Mouse (Mus musculus): ENCODE results near the gene Cbr4.

The Cbr4 gene

GRCm38 (mm10) chr8:61487597-61488156 lies at the start of gene Cbr4:
Gene Cbr4, plus strand, starts transcription at chr8:61487734.
- peak; percentile 85 for DNase-seq

GRCm38 (mm10) chr8:61442988-61443387 lies 44.5 kb upstream of the Cbr4 start:
- no peak for DNase-seq

- no peak for DNase-seq
Observed at GRCm38 (mm10) chr8:61444358-61444757, 43.2 kb upstream of the Cbr4 start.

- DNase-seq = no peak
Observed at GRCm38 (mm10) chr8:61446329-61446728, 41.2 kb upstream of the Cbr4 start.

GRCm38 (mm10) chr8:61448100-61448499 lies 39.4 kb upstream of the Cbr4 start:
- no peak for DNase-seq

- no peak for DNase-seq
Observed at GRCm38 (mm10) chr8:61448881-61449280, 38.7 kb upstream of the Cbr4 start.

GRCm38 (mm10) chr8:61450916-61451575 lies 36.5 kb upstream of the Cbr4 start:
- DNase-seq = no peak

- no peak for DNase-seq
Observed at GRCm38 (mm10) chr8:61451721-61452337, 35.7 kb upstream of the Cbr4 start.

- no peak for DNase-seq
Observed at GRCm38 (mm10) chr8:61459763-61460162, 27.8 kb upstream of the Cbr4 start.

GRCm38 (mm10) chr8:61462221-61462620 lies 25.3 kb upstream of the Cbr4 start:
- no peak for DNase-seq

- DNase-seq = no peak
Observed at GRCm38 (mm10) chr8:61464393-61464792, 23.1 kb upstream of the Cbr4 start.

GRCm38 (mm10) chr8:61466696-61467552 lies 20.6 kb upstream of the Cbr4 start:
- DNase-seq = no peak

GRCm38 (mm10) chr8:61467553-61467815 lies 20.1 kb upstream of the Cbr4 start:
- no peak for DNase-seq

- DNase-seq = no peak
Observed at GRCm38 (mm10) chr8:61470213-61470612, 17.3 kb upstream of the Cbr4 start.

GRCm38 (mm10) chr8:61475251-61475673 lies 12.3 kb upstream of the Cbr4 start:
- DNase-seq = no peak

- DNase-seq = no peak
Observed at GRCm38 (mm10) chr8:61476160-61476559, 11.4 kb upstream of the Cbr4 start.

- DNase-seq = no peak
Observed at GRCm38 (mm10) chr8:61478150-61478549, 9.4 kb upstream of the Cbr4 start.

GRCm38 (mm10) chr8:61478793-61479192 lies 8.7 kb upstream of the Cbr4 start:
- DNase-seq = no peak

- DNase-seq = no peak
Observed at GRCm38 (mm10) chr8:61479506-61480214, 7.9 kb upstream of the Cbr4 start.

- no peak for DNase-seq
Observed at GRCm38 (mm10) chr8:61480260-61480967, 7.1 kb upstream of the Cbr4 start.

GRCm38 (mm10) chr8:61486923-61487529 lies 508 bp upstream of the Cbr4 start:
- DNase-seq = no peak

GRCm38 (mm10) chr8:61488631-61489030 lies 1.1 kb downstream of the Cbr4 start:
- peak; percentile 7 for DNase-seq

All from cerebellum, adult 8-10 months (tissue).